Mouse (Mus musculus): ENCODE data around the gene Slc38a3. TPM values are rescaled to one million over a fixed set of nuclear protein-coding genes. Genes with fewer than 3 reads are reported as not detected.

Gene Slc38a3
- polyA plus RNA-seq, 1 experiment, result 77.9 TPM

DNA sequence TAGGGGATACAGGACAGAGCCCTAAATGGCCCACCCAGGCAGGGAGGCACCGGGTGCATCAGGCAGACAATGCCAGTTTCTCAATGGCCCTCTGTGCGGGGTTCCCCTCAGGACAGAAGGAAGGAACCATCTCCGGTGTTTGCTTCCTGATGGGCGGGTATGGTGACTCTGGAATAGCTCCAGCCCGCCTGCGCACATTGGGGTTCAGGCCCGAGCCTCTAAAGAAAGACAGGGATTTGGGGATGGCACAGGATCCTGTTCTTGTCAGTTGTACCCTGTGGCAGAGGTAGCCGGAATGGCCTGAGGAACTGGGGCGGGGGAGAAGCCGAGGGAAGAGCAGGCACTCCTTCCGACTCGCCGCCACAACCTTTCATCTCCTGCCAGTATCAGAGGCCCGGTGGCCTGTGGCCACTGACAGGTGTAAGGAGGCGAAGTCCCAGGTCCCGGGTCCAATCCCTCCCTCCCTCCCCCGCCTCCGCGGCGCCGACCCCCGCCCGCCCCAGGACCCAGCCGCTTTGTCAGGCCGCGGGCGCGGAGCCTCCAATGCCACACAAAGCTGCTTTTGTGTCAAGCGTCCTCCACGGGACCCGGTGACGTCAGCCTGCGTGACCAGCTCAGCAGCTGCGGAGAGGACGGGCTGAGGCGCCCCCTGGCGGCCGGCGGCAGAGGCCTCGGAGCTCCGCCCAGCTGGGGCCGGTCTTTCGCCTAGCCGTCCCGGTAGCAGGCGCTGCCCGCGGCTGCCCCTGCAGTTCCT, 57.0 kb downstream of the Slc38a3 start:
- peak overlapping the region; percentile 27 for H3K4me3 ChIP-seq (ENCODE audit: insufficient read depth, low read depth, low read length)
- H3K27ac ChIP-seq (ENCODE audit: insufficient read depth, low read depth, low read length), result peak overlapping the region; percentile 86
- peak; percentile 99 for DNase-seq
- H3K27me3 ChIP-seq (replicated peaks; ENCODE audit: control insufficient read depth, insufficient read depth, low read length), result no peaks in the 10 kb centered on the region
- WGBS, result 6% methylated on average over 38 of the region's 48 CpGs
- TF ChIP-seq CTCF (conservative IDR thresholded peaks at IDR 0.05; ENCODE audit: insufficient read depth, insufficient read length, low read depth, low read length) (peak; percentile 85), POLR2A (IDR thresholded peaks at IDR 0.05; ENCODE audit: low read depth, low read length) (peak; percentile 69)
- H3K36me3 ChIP-seq (ENCODE audit: control insufficient read depth, insufficient read depth, low read length), result peaks cover 2% of the 10 kb centered on the region
- H3K4me1 ChIP-seq (ENCODE audit: control insufficient read depth, insufficient read depth, low read length), result peaks cover 24% of the 10 kb centered on the region

DNA sequence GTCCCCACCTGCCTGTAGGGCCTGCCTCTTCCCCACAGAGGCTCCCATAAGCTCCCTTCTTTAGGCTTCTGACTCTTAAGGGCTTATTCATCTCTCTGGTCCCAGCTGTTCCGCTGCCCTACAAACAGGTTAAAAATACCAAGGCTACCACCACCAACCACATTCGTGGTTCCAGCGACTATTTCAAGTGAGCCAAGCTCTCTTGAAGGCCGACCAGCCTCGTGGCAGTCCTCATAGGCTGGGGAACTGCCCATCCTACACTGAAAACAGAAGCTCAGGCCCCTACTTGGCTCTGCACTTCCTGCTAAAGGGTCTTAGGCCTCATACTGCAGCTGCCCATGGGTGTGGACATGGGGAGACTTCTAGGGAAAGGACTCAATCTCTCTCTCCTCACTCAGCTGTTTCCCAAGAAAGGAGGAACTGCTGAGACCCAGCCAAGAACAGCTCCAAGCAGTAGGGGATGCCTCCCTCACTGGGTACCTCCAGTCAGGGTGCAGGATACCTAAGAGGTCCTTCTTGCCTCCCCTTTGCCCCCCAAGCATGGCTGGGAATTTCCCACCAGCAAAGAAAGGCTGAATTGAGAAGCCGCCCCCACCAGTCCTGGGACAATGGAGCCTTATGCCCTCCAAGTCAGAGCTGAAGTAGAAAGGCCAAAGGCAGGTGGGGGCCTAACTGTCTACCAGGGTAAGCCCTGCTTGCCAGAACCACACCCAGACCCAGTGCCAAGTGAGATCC, 57.7 kb downstream of the Slc38a3 start:
- peaks cover 2% of the 10 kb centered on the region for H3K36me3 ChIP-seq (ENCODE audit: control insufficient read depth, insufficient read depth, low read length)
- H3K27ac ChIP-seq (ENCODE audit: insufficient read depth, low read depth, low read length), result peak overlapping the region; percentile 86
- H3K27me3 ChIP-seq (replicated peaks; ENCODE audit: control insufficient read depth, insufficient read depth, low read length), result no peaks in the 10 kb centered on the region
- TF ChIP-seq POLR2A (IDR thresholded peaks at IDR 0.05; ENCODE audit: low read depth, low read length) (no peak), CTCF (conservative IDR thresholded peaks at IDR 0.05; ENCODE audit: insufficient read depth, insufficient read length, low read depth, low read length) (no peak)
- 0 out of 2 replicates have a peak overlapping the region, but pooled peaks have one; percentile 27 for H3K4me3 ChIP-seq (ENCODE audit: insufficient read depth, low read depth, low read length)
- DNase-seq, result no peak
- peaks cover 24% of the 10 kb centered on the region for H3K4me1 ChIP-seq (ENCODE audit: control insufficient read depth, insufficient read depth, low read length)
- WGBS, result 77% methylated on average over 6 of the region's 6 CpGs

DNA sequence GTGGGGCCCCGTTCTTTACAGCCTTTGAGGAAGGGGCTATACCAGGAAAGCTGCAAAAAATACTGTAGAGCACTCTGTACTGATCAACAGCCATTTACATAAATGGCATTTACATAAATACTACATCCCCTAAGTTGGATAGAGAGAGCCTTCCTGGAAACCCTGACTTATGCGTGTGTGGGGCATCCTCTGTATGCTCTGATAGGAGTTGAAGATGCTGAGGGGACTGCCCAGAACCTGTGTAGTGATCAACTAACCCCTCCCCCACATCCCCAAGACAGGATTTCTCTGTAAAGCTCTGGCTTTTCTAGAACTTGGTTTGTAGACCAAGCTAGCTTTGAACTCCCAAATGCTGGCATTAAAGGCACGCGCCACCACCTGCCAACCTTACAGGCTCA, 59.9 kb downstream of the Slc38a3 start:
- Histone ChIP-seq H3K4me3 (ENCODE audit: insufficient read depth, low read depth, low read length) (no peak overlapping the region), H3K4me1 (ENCODE audit: control insufficient read depth, insufficient read depth, low read length) (peaks cover 32% of the 10 kb centered on the region), H3K36me3 (ENCODE audit: control insufficient read depth, insufficient read depth, low read length) (no peaks in the 10 kb centered on the region), H3K27me3 (replicated peaks; ENCODE audit: control insufficient read depth, insufficient read depth, low read length) (no peaks in the 10 kb centered on the region), H3K27ac (ENCODE audit: insufficient read depth, low read depth, low read length) (peak overlapping the region; percentile 32; the same call in 1 of the 2 replicates)
- 67% methylated on average over 4 of the region's 4 CpGs for WGBS
- DNase-seq, result no peak
- TF ChIP-seq CTCF (conservative IDR thresholded peaks at IDR 0.05; ENCODE audit: insufficient read depth, insufficient read length, low read depth, low read length), result no peak
- TF ChIP-seq POLR2A (IDR thresholded peaks at IDR 0.05; ENCODE audit: low read depth, low read length), result no peak

DNA sequence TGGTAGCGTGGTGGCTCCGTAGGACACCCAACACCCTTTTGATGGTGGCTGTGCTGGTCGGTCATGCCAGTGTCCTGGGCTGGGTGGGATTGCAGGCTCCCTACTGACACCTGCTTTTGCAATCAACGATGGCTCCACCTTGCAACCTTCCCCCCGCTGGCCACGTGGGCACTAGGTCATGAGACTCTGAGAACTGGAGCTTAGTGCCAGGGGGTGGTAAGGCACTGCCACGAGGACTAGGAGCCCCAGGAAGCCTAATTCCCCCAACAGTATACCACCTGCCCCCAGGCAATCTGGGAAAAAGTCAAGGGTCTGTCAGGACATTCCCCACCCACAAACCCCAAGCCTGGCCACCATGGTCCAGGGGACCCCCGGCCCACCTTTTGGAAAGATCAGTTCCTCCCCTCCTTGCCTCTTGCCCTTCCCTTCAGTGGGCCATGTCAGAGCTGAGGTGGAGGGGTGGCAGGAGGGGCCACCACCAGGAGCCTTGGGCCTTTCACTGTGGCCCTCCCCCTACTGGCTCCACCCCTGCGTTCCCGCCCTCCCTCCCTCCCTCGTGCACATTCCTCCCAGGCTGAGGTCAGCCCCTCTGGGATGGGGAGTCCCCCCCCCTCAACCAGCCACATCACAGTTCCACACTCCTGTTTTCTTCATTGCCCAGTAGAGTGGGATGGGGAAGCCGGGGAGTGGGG, 60.4 kb downstream of the Slc38a3 start, which contains the start of gene Sema3b:
Gene Sema3b, minus strand, starts transcription at position 489 of the 692 bp plus-strand sequence.
- Histone ChIP-seq H3K27me3 (replicated peaks; ENCODE audit: control insufficient read depth, insufficient read depth, low read length) (no peaks in the 10 kb centered on the region), H3K36me3 (ENCODE audit: control insufficient read depth, insufficient read depth, low read length) (no peaks in the 10 kb centered on the region), H3K4me3 (ENCODE audit: insufficient read depth, low read depth, low read length) (peak within 1 kb of the TSS; percentile 65), H3K4me1 (ENCODE audit: control insufficient read depth, insufficient read depth, low read length) (peaks cover 38% of the 10 kb centered on the region), H3K27ac (ENCODE audit: insufficient read depth, low read depth, low read length) (peak within 1 kb of the TSS; percentile 99)
- 37% methylated on average over 11 of the region's 12 CpGs for WGBS
- peak; percentile 68 for DNase-seq
- TF ChIP-seq CTCF (conservative IDR thresholded peaks at IDR 0.05; ENCODE audit: insufficient read depth, insufficient read length, low read depth, low read length), result no peak
- TF ChIP-seq POLR2A (IDR thresholded peaks at IDR 0.05; ENCODE audit: low read depth, low read length), result no peak

DNA sequence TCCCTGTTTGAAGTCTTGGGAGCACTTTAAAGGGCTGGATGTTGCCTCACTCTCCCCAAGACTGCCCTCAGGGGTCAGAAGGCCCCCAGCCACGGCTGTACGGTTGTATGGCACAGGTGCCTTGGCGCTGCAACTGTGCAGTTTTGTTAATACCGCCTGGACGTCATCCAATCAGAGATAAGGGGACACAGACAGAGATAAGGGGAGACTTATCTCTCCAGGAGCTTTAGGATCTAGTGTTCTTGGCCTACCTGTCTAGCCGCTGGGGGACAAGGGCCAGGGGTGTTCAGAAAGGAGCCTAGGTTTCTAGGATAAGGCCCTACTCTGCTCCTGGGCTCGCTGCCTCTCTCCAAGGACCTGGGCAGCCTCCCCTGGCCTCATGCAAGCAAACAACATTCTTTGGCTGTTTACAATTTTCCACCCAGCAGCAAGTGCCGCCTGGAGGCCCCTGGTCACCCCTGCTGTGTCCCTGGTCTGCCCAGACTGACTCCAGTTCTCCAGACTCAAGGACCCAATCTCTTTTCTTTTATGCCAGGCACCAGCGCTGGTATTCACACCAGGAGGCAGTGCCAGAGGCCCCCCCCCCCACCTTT, 61.6 kb downstream of the Slc38a3 start:
- WGBS, result 54% methylated on average over 9 of the region's 9 CpGs
- peaks cover 34% of the 10 kb centered on the region for H3K4me1 ChIP-seq (ENCODE audit: control insufficient read depth, insufficient read depth, low read length)
- peak; percentile 58 for DNase-seq
- peak overlapping the region; percentile 65 for H3K4me3 ChIP-seq (ENCODE audit: insufficient read depth, low read depth, low read length)
- TF ChIP-seq CTCF (conservative IDR thresholded peaks at IDR 0.05; ENCODE audit: insufficient read depth, insufficient read length, low read depth, low read length), result no peak
- TF ChIP-seq POLR2A (IDR thresholded peaks at IDR 0.05; ENCODE audit: low read depth, low read length), result no peak
- no peaks in the 10 kb centered on the region for H3K36me3 ChIP-seq (ENCODE audit: control insufficient read depth, insufficient read depth, low read length)
- H3K27ac ChIP-seq (ENCODE audit: insufficient read depth, low read depth, low read length), result peak overlapping the region; percentile 99
- H3K27me3 ChIP-seq (replicated peaks; ENCODE audit: control insufficient read depth, insufficient read depth, low read length), result no peaks in the 10 kb centered on the region

DNA sequence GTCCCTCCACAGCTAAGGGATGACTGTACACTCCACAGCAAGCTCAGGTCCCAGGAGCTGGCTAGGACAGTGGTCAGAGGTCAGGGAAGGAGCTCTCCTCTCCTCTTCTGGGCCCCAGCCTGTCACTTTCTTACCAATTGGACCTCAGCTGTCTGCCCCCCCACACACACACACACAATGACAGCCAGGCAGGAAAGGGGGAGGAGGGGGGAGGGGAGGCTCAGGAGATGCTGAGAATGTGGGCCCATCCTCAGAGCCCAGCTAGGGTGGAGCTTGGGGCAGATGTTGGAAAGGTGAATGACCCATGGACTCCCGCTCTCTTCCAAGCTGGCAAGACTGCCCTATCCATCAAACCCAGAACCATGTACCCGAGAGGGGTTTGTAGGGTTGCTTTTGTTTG, 62.3 kb downstream of the Slc38a3 start:
- 40% methylated on average over 2 of the region's 2 CpGs for WGBS
- Histone ChIP-seq H3K27me3 (replicated peaks; ENCODE audit: control insufficient read depth, insufficient read depth, low read length) (no peaks in the 10 kb centered on the region), H3K36me3 (ENCODE audit: control insufficient read depth, insufficient read depth, low read length) (no peaks in the 10 kb centered on the region), H3K27ac (ENCODE audit: insufficient read depth, low read depth, low read length) (peak overlapping the region; percentile 99), H3K4me3 (ENCODE audit: insufficient read depth, low read depth, low read length) (peak overlapping the region; percentile 65), H3K4me1 (ENCODE audit: control insufficient read depth, insufficient read depth, low read length) (peaks cover 34% of the 10 kb centered on the region)
- TF ChIP-seq POLR2A (IDR thresholded peaks at IDR 0.05; ENCODE audit: low read depth, low read length) (no peak), CTCF (conservative IDR thresholded peaks at IDR 0.05; ENCODE audit: insufficient read depth, insufficient read length, low read depth, low read length) (no peak)
- no peak for DNase-seq

Data from kidney, adult 2 months (tissue).